In the genomic region with DNA sequence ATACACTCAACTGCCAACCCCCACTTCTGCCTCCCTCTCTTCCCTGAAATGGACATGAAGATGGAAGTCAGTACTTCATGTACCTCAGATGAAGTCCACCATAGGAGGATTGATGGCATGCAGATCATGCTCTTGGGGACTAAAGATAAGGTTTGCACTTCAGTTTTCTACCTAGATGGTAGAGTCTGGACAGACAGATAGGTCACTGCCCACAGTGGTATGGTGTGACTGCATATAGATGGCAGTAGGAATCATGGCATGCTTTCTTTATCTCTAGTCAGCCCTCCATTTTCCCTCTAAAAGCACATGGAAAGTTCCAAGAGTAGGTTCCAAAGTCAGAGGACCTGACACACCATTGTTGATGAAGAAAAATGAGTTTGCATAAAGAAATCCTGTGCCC, we compare ENCODE assay signal across 25 mouse cellular contexts.
"Had no signal": no experiment of that assay in that cellular context is flagged by ENCODE, and none has a peak within 500 bp of the region (broad histone marks: within the 10 kb centered on the region; RNA-seq: fewer than 3 reads in every experiment).

No protein-coding gene starts in this region.

- DNase-seq: forebrain, postnatal 0 days; gastrocnemius, postnatal 14 days; gastrocnemius, postnatal 36 days; heart, adult 11 months; heart, adult 2 months; heart, postnatal 14 days; heart, postnatal 36 days; kidney, adult 11 months; kidney, adult 2 months; kidney, adult 9 months; kidney, postnatal 14 days; kidney, postnatal 36 days; layer of hippocampus, adult 9-11 months; layer of hippocampus, postnatal 36 days; left cerebral cortex, postnatal 4 days had no signal

- H3K4me2 ChIP-seq: heart, embryonic 11.5 days; heart, embryonic 13.5 days; heart, embryonic 15.5 days; hindbrain, embryonic 13.5 days; hindbrain, embryonic 15.5 days; kidney, embryonic 15.5 days; limb, embryonic 13.5 days had no signal

- ATAC-seq: forebrain, postnatal 0 days; hindbrain, postnatal 0 days; intestine, embryonic 16.5 days had no signal

- H3K4me3 ChIP-seq: heart, adult 2 months; heart, embryonic 13.5 days; heart, embryonic 15.5 days; hindbrain, embryonic 13.5 days; hindbrain, embryonic 15.5 days; kidney, embryonic 15.5 days; limb, embryonic 13.5 days had no signal

- H3K4me1 ChIP-seq: heart, embryonic 13.5 days; heart, embryonic 15.5 days; hindbrain, embryonic 13.5 days; hindbrain, embryonic 15.5 days; kidney, embryonic 15.5 days; limb, embryonic 13.5 days had no signal

- H3K27me3 ChIP-seq: heart, embryonic 13.5 days; heart, embryonic 15.5 days; hindbrain, embryonic 13.5 days; hindbrain, embryonic 15.5 days; kidney, embryonic 15.5 days; limb, embryonic 13.5 days had no signal

- H3K36me3 ChIP-seq: heart, embryonic 13.5 days; heart, embryonic 15.5 days; hindbrain, embryonic 13.5 days; hindbrain, embryonic 15.5 days; kidney, embryonic 15.5 days; limb, embryonic 13.5 days had no signal

- H3K9me3 ChIP-seq: heart, embryonic 13.5 days; heart, embryonic 15.5 days; hindbrain, embryonic 13.5 days; hindbrain, embryonic 15.5 days; kidney, embryonic 15.5 days had no signal

- H3K9ac ChIP-seq: forebrain, postnatal 0 days; heart, embryonic 13.5 days; heart, embryonic 15.5 days; hindbrain, embryonic 13.5 days; hindbrain, embryonic 15.5 days; kidney, embryonic 15.5 days; limb, embryonic 13.5 days had no signal

- H3K27ac ChIP-seq: heart, adult 2 months; heart, embryonic 13.5 days; heart, embryonic 15.5 days; hindbrain, embryonic 13.5 days; hindbrain, embryonic 15.5 days; hindbrain, postnatal 0 days; kidney, embryonic 15.5 days; kidney, postnatal 0 days; limb, embryonic 13.5 days had no signal
